Mouse (Mus musculus): ENCODE results near the gene Tysnd1. TPM values are rescaled to one million over a fixed set of nuclear protein-coding genes. Genes with fewer than 3 reads are reported as not detected.
A peak's percentile ranks its signal among the peaks of the same experiment; 100 is the strongest.

Tysnd1 gene
- total RNA-seq, 2 experiments from 2014 or later = 12.9 to 16.7 TPM

GRCm38 (mm10) chr10:61689405-61689804 is 5.9 kb upstream of the Tysnd1 start:
- DNase-seq = no peak

GRCm38 (mm10) chr10:61693563-61693962 is 1.8 kb upstream of the Tysnd1 start:
- DNase-seq = no peak

GRCm38 (mm10) chr10:61695703-61696559 is 617 bp downstream of the Tysnd1 start:
- DNase-seq = peak; percentile 31

GRCm38 (mm10) chr10:61696560-61696823 is 1.2 kb downstream of the Tysnd1 start:
- no peak for DNase-seq

- no peak for DNase-seq
Measured at GRCm38 (mm10) chr10:61697028-61697427, 1.7 kb downstream of the Tysnd1 start.

GRCm38 (mm10) chr10:61704663-61705062 is 9.3 kb downstream of the Tysnd1 start:
- DNase-seq = no peak

GRCm38 (mm10) chr10:61706412-61707375 is 11.4 kb downstream of the Tysnd1 start:
- DNase-seq = no peak

- no peak for DNase-seq
Measured at GRCm38 (mm10) chr10:61713601-61714000, 18.3 kb downstream of the Tysnd1 start.

- no peak for DNase-seq
Measured at GRCm38 (mm10) chr10:61714146-61714545, 18.8 kb downstream of the Tysnd1 start.

- DNase-seq = peak; percentile 58
Measured at GRCm38 (mm10) chr10:61714771-61715461, 19.6 kb downstream of the Tysnd1 start, which contains the start of gene Aifm2. Aifm2 (plus strand) TSS chr10:61715263.

- no peak for DNase-seq
Measured at GRCm38 (mm10) chr10:61715462-61715837, 20.1 kb downstream of the Tysnd1 start.

GRCm38 (mm10) chr10:61715996-61716864 is 20.9 kb downstream of the Tysnd1 start:
- no peak for DNase-seq

GRCm38 (mm10) chr10:61717406-61718296 is 22.3 kb downstream of the Tysnd1 start:
- DNase-seq = no peak

- DNase-seq = no peak
Measured at GRCm38 (mm10) chr10:61720331-61720730, 25.0 kb downstream of the Tysnd1 start.

GRCm38 (mm10) chr10:61722215-61722614 is 26.9 kb downstream of the Tysnd1 start:
- DNase-seq = no peak

GRCm38 (mm10) chr10:61723271-61723670 is 28.0 kb downstream of the Tysnd1 start:
- no peak for DNase-seq

- DNase-seq = no peak
Measured at GRCm38 (mm10) chr10:61729181-61729580, 33.9 kb downstream of the Tysnd1 start.

- DNase-seq = no peak
Measured at GRCm38 (mm10) chr10:61730171-61730570, 34.9 kb downstream of the Tysnd1 start.

- DNase-seq = peak; percentile 27
Measured at GRCm38 (mm10) chr10:61734377-61734776, 39.1 kb downstream of the Tysnd1 start.

GRCm38 (mm10) chr10:61736671-61737078 is 41.4 kb downstream of the Tysnd1 start:
- DNase-seq = no peak
